Mouse (Mus musculus) thymus, postnatal 14 days (tissue): ENCODE data around the gene Creg1.

Source experiments
- DNase-seq: peaks from one replicate; pipeline ENCODE4 v3.0.0; 2021

Creg1 gene

DNA sequence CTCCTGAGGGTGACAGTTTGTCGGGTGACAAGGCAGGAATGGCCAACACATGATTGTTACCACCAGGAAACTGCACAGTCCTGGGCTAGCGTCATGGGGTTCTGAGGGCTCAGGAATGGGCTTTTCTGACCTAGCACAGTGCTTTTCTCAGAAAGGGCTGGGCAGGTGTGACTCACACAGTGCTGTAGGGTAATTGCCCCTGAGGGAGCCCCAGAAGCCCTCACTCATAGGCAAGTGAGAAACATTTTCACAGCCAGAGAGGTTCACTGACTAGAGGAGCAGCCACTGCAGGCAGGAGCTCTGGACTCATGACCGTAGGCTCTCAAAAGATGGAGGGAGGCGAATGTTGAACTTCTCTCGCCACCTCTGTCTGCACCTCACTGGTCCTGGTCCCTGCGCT, 26.4 kb downstream of the Creg1 start:
- peak; percentile 52 for DNase-seq

GRCm38 (mm10) chr1:165790461-165791210, 27.1 kb downstream of the Creg1 start:
- no peak for DNase-seq

DNA sequence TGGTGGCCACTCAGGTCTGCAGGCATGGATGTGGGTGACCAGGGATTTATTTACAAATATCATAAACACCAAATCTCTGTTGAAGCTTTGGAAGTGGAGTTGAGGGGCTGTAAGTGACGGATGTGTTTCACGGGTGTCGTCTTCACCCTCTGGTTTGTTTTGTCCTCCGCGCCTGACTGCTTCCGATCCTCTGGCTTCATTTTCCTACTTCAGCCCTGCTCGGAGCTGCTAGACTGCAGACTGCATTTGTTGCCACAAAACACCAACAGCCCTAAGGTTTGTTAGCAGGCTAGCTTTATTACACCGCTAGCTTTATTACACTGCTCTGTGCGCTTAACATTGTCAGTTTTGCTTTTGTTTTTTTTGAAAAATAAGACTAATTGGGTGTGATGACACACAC, 27.9 kb downstream of the Creg1 start:
- DNase-seq, result no peak

GRCm38 (mm10) chr1:165801709-165802310, 38.3 kb downstream of the Creg1 start:
- DNase-seq, result peak; percentile 85

DNA sequence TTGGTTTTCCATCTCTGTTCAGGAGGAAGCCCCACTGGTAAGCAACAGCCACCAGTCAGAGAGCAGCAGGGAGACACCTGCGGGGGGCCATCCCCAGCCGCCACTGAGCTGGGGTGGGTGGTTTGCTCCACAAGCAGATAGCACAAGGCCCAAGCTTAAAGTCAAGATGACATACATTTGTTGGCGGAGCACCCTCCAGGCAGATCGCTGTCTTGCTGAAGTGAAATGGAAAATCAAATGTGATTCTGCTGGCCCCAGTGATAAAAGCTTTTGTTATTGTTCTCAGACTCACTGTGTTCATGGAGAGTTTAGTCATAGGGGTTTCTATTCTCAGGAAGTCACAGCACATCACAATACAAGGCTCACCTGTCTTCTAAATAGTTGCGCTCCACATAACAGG, 39.6 kb downstream of the Creg1 start:
- peak; percentile 88 for DNase-seq

GRCm38 (mm10) chr1:165804133-165804532, 40.6 kb downstream of the Creg1 start:
- DNase-seq, result peak; percentile 50

DNA sequence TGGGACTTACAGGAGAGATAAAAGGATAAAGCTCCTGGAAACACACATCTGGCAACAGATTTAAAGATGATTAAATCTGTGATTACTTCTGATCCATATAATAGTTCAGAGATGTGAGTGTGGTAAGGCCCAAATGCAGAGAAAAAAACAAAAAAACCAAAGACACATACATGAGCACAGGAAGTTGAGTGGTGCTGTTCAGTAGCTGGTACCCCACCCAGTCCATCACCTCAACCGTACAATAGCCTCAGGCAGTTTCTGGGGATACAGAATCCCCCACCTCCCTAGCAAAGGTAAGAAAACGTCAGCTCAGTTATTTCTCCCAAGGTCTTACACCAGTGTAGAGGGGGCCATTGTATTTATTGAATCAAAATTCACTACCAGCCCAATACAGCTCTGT, 47.1 kb downstream of the Creg1 start:
- DNase-seq, result no peak

DNA sequence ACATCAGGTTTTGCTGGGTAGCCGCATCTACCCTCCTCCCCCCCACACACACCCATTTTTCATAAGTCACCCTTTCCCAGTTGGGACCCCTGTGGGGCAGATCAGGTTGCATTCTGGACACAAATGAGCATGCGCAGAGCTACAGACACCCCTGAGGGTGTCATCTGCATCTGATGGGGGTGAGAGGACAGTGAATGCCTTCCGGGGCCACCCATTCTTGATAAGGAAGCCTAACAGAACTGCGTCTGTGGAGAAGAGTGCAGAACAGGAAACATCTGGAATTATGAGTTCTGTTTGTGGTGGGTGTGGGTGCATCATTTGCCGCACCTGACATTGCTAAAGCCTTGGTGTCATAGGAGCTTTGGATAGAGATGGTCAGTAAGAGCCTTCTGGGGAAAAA, 47.6 kb downstream of the Creg1 start:
- DNase-seq, result peak; percentile 59

- DNase-seq, result peak; percentile 59
These were observed 49.2 kb downstream of the Creg1 start for GRCm38 (mm10) chr1:165812775-165813174.

- DNase-seq, result peak; percentile 70
These were observed 50.6 kb downstream of the Creg1 start for GRCm38 (mm10) chr1:165814116-165814515.

GRCm38 (mm10) chr1:165814521-165815278, 51.2 kb downstream of the Creg1 start:
- DNase-seq, result no peak

GRCm38 (mm10) chr1:165816391-165816790, 52.8 kb downstream of the Creg1 start:
- peak; percentile 56 for DNase-seq

DNA sequence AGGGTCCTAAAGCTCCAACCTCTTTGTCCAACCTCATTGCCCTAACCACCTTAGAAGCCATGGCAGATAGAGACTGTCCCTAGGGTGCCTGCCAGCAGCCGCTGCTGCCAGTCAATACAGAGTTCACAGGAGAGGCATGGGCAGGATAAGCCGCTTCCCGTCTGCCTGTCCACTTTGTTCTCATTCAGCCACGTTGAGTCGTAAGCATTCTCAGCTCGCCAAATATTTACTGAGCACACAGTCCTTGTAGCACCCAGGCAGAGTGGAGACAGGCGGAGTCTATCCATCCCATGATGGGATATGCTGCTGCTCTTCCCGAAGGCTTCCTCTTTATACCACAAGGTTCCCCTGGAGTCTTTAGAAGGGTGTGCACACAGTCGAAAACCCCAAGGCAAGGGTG, 53.7 kb downstream of the Creg1 start:
- no peak for DNase-seq

DNA sequence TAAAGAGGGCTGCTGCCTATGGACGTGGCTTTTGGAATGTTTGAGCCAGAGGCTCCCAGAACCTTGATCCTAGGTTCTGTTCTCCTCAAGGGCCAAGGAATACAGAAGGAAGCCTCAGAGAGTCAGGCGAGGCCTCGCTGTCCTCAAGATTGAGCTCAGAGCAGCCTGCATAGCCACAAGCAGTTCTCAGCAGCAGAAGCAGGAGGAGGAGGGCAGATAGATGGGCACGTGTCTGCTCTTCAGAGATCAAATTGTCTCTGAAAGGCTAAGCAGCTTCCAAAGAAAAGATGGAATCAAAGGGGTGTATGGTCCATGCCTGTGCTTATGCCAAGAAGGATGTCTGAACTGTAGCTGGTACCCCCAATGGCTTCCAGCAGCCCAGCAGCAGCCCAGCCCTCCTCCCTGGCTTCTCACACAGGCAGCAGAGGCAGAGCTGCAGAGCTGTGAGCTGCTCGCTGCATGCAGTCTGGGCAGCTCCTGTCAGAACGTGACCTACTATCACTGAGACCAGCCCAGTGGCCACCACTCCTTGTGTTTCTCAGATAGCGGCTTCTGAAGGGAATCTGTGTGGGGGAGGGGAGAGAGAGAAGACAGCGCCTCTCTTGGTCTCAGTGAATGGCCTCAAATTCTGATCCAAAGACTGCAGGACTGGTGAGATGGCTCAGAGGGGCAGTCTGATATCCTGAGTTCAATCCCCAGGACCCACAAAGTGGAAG, 54.8 kb downstream of the Creg1 start:
- DNase-seq, result no peak

GRCm38 (mm10) chr1:165819147-165819546, 55.6 kb downstream of the Creg1 start:
- no peak for DNase-seq

DNA sequence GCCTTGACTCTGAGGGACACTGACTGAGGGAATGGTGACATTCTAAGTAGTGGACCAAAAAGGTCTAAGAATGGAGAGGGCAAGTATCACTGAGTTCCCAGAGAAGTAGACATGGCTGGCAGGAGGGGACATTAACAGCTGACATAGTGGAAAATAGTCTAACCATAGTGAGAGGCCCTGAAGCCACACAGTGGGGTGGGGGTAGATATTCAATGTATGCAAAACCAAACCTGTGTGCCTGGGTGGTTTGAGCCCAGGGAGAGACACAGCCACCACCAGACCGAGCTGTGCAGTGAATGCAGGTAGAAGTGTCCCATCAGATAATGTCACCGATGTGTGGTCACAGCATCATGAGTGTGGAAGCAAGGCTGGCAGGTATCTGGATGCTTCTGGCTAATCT, 58.5 kb downstream of the Creg1 start:
- no peak for DNase-seq
